Mouse (Mus musculus): ENCODE measurements around the gene Wnt3.

- TF ChIP-seq POLR2A (IDR thresholded peaks at IDR 0.05; ENCODE audit: extremely low read depth, insufficient read depth, low read length), result no peak
- TF ChIP-seq CTCF (IDR thresholded peaks at IDR 0.05; ENCODE audit: extremely low read depth, insufficient read depth, low read length), result no peak
These were observed 42.0 kb downstream of the Wnt3 start for GRCm38 (mm10) chr11:103815986-103816385.

Measured in cortical plate, adult 2 months (tissue).